Mouse (Mus musculus) regulatory T cell (primary cell): ENCODE results near the gene Smtnl2.

Source experiments
- in situ Hi-C: fragments of 300-600 bp; cut with MboI, MseI; formaldehyde crosslinking; loops from one replicate; pipeline ENCODE4 v1.15.1; 2025; ENCODE audit warnings: high pct_unique_total_duplicates

The Smtnl2 gene

GRCm38 (mm10) chr11:72428694-72429093 is 17.2 kb upstream of the Smtnl2 start:
- in situ Hi-C loops: loop anchor here (25.0 kb wide), 1 partner anchor 1416 kb away; the partner anchor contains the start of genes Derl2, Dhx33 and Mis12

- in situ Hi-C loops: loop anchor here (25.0 kb wide), 1 partner anchor 1415 kb away; the partner anchor contains the start of genes Derl2, Dhx33 and Mis12
These were observed 15.4 kb upstream of the Smtnl2 start for GRCm38 (mm10) chr11:72426884-72427283.

- in situ Hi-C loops: loop anchor here (25.0 kb wide), 1 partner anchor 1413 kb away; the partner anchor contains the start of genes Derl2, Dhx33 and Mis12
These were observed 13.7 kb upstream of the Smtnl2 start for GRCm38 (mm10) chr11:72425201-72425600.

- in situ Hi-C loops: loop anchor here (5.0 kb wide), 1 partner anchor 61 kb away; the partner anchor contains the start of gene Tekt1
These were observed 12.2 kb upstream of the Smtnl2 start for GRCm38 (mm10) chr11:72423686-72424085.

GRCm38 (mm10) chr11:72421518-72422278 is 10.2 kb upstream of the Smtnl2 start:
- in situ Hi-C loops: loop anchor here (5.0 kb wide), 1 partner anchor 59 kb away; the partner anchor contains the start of gene Tekt1

- in situ Hi-C loops: loop anchor here (5.0 kb wide), 1 partner anchor 58 kb away; the partner anchor contains the start of gene Tekt1
These were observed 9.1 kb upstream of the Smtnl2 start for GRCm38 (mm10) chr11:72420460-72421122.

GRCm38 (mm10) chr11:72419006-72419405 is 7.5 kb upstream of the Smtnl2 start:
- in situ Hi-C loops: no loop called here

- in situ Hi-C loops: no loop called here
These were observed 6.7 kb upstream of the Smtnl2 start for GRCm38 (mm10) chr11:72418227-72418626.

- in situ Hi-C loops: no loop called here
These were observed 5.9 kb upstream of the Smtnl2 start for GRCm38 (mm10) chr11:72417376-72417775.

- in situ Hi-C loops: no loop called here
These were observed 5.2 kb upstream of the Smtnl2 start for GRCm38 (mm10) chr11:72416666-72417065.

- in situ Hi-C loops: no loop called here
These were observed 3.6 kb upstream of the Smtnl2 start for GRCm38 (mm10) chr11:72415155-72415554.

GRCm38 (mm10) chr11:72413601-72414190 is 2.2 kb upstream of the Smtnl2 start:
- in situ Hi-C loops: no loop called here

GRCm38 (mm10) chr11:72413016-72413415 is 1.5 kb upstream of the Smtnl2 start:
- in situ Hi-C loops: no loop called here

GRCm38 (mm10) chr11:72411945-72412344 is 432 bp upstream of the Smtnl2 start:
- in situ Hi-C loops: no loop called here

- in situ Hi-C loops: no loop called here
These were observed 906 bp downstream of the Smtnl2 start for GRCm38 (mm10) chr11:72410521-72411092.

GRCm38 (mm10) chr11:72409649-72410385 is 1.7 kb downstream of the Smtnl2 start:
- in situ Hi-C loops: no loop called here

- in situ Hi-C loops: no loop called here
These were observed 2.9 kb downstream of the Smtnl2 start for GRCm38 (mm10) chr11:72408451-72409170.

- in situ Hi-C loops: no loop called here
These were observed 3.9 kb downstream of the Smtnl2 start for GRCm38 (mm10) chr11:72407574-72407973.

GRCm38 (mm10) chr11:72407081-72407480 is 4.4 kb downstream of the Smtnl2 start:
- in situ Hi-C loops: no loop called here

GRCm38 (mm10) chr11:72406079-72406675 is 5.3 kb downstream of the Smtnl2 start:
- in situ Hi-C loops: no loop called here
